Comparison of ENCODE assay signal across 7 mouse cellular contexts in the genomic region with DNA sequence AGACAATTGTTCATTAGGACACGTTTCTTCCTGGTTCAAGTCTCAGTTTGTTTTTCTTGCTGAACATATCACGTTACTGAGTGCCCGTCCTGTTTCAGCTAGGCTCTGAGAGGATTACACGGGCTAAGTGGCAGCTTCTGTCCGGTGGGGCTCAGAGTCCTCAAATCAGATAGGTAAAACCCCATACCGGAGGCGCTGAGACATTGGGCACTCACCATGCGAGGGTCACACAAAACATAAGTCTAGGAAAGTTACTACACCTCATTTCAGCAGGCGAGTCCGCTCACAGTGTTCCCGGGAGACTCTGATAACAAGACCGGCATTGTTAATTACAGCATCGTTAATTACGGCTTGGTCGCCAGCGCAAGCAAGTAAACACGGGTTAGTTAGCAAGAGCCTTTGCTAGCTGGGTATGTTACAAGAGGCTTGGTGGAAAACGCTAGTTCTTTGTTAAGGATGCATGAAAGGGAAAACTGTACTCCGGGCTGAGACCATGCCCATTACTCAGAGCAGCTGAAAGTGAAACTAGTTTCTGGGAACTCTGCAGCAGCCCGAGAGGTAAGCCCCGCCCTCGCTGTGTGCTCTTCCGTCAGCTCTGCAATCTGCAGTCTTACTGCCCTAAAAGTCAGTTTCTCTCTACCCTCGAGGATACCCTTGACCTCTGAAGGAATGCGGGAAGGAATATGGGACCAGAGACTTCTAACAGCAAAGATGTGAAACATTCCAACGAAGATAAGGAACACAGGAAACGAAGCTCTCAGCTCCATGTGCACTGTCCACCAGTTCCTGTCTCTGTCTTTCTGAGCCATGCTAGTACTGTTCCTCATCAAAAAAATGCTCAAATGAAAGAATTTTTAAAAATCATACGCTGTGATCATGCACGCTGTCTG. TPM values are rescaled to one million over a fixed set of nuclear protein-coding genes. Genes with fewer than 3 reads are reported as not detected.
A peak's percentile ranks its signal among the peaks of the same experiment; 100 is the strongest.
DNase-seq lines count a peak whose midpoint lies in the region; ATAC-seq and TF ChIP-seq lines count a peak whose summit lies in the region.

No protein-coding gene starts in this region.

- TF ChIP-seq POLR2A in heart, adult 2 months (IDR thresholded peaks at IDR 0.05; ENCODE audit: insufficient read depth, low read depth, low read length) = peak; percentile 83
- no peak for TF ChIP-seq POLR2A in kidney, adult 2 months (IDR thresholded peaks at IDR 0.05; ENCODE audit: low read depth, low read length)

- no peaks in the 10 kb centered on the region for H3K4me1 ChIP-seq in embryonic facial prominence, embryonic 12.5 days
- H3K4me1 ChIP-seq in heart, adult 2 months (ENCODE audit: control insufficient read depth, insufficient read depth, low read length) = no peaks in the 10 kb centered on the region; the same call in 1 of the 2 replicates
- H3K4me1 ChIP-seq in kidney, adult 2 months (ENCODE audit: control insufficient read depth, insufficient read depth, low read length) = no peaks in the 10 kb centered on the region
- H3K4me1 ChIP-seq in limb, embryonic 13.5 days = no peaks in the 10 kb centered on the region
- H3K4me1 ChIP-seq in midbrain, embryonic 15.5 days = 0 out of 2 replicates have a peak, but pooled peaks cover 8% of the 10 kb centered on the region

- peak overlapping the region; percentile 54 for H3K4me2 ChIP-seq in embryonic facial prominence, embryonic 12.5 days (replicated peaks)
- H3K4me2 ChIP-seq in limb, embryonic 13.5 days (replicated peaks) = peak overlapping the region; percentile 66
- peak overlapping the region; percentile 68 for H3K4me2 ChIP-seq in midbrain, embryonic 15.5 days

- WGBS in embryonic facial prominence, embryonic 12.5 days = 3% methylated on average over 29 of the region's 29 CpGs
- WGBS in heart, adult 2 months = 2% methylated on average over 29 of the region's 29 CpGs
- WGBS in kidney, adult 2 months = 1% methylated on average over 29 of the region's 29 CpGs
- WGBS in limb, embryonic 13.5 days = 2% methylated on average over 29 of the region's 29 CpGs
- 4% methylated on average over 29 of the region's 29 CpGs for WGBS in midbrain, embryonic 15.5 days

- H3K9ac ChIP-seq in embryonic facial prominence, embryonic 12.5 days = peak overlapping the region; percentile 60
- H3K9ac ChIP-seq in heart, adult 2 months (ENCODE audit: low read depth, low read length) = peak overlapping the region; percentile 71
- peak overlapping the region; percentile 77 for H3K9ac ChIP-seq in limb, embryonic 13.5 days
- H3K9ac ChIP-seq in midbrain, embryonic 15.5 days = peak overlapping the region; percentile 38

- H3K9me3 ChIP-seq in embryonic facial prominence, embryonic 12.5 days = no peaks in the 10 kb centered on the region
- no peaks in the 10 kb centered on the region for H3K9me3 ChIP-seq in limb, embryonic 13.5 days
- no peaks in the 10 kb centered on the region for H3K9me3 ChIP-seq in midbrain, embryonic 15.5 days

- intact Hi-C loops in heart, adult 2 months (cut with DNase I) = loop anchor here (1.0 to 2.0 kb wide), 2 partner anchors 21 to 103 kb away; a partner anchor contains a TSS

- peak overlapping the region; percentile 64 for H3K4me3 ChIP-seq in embryonic facial prominence, embryonic 12.5 days
- H3K4me3 ChIP-seq in heart, adult 2 months = peak overlapping the region; percentile 70
- H3K4me3 ChIP-seq in kidney, adult 2 months (ENCODE audit: insufficient read depth, low read depth, low read length) = peak overlapping the region; percentile 93
- H3K4me3 ChIP-seq in limb, embryonic 13.5 days = peak overlapping the region; percentile 70
- H3K4me3 ChIP-seq in midbrain, embryonic 15.5 days = peak overlapping the region; percentile 49

- H3K27me3 ChIP-seq in embryonic facial prominence, embryonic 12.5 days = no peaks in the 10 kb centered on the region
- no peaks in the 10 kb centered on the region for H3K27me3 ChIP-seq in heart, adult 2 months (ENCODE audit: control insufficient read depth, insufficient read depth, low read length)
- no peaks in the 10 kb centered on the region for H3K27me3 ChIP-seq in kidney, adult 2 months (replicated peaks; ENCODE audit: control insufficient read depth, insufficient read depth, low read length)
- no peaks in the 10 kb centered on the region for H3K27me3 ChIP-seq in limb, embryonic 13.5 days
- H3K27me3 ChIP-seq in midbrain, embryonic 15.5 days (replicated peaks) = no peaks in the 10 kb centered on the region

- peak overlapping the region; percentile 80 for H3K27ac ChIP-seq in embryonic facial prominence, embryonic 12.5 days
- peak overlapping the region; percentile 86 for H3K27ac ChIP-seq in heart, adult 2 months
- H3K27ac ChIP-seq in kidney, adult 2 months (ENCODE audit: insufficient read depth, low read depth, low read length) = peak overlapping the region; percentile 83
- H3K27ac ChIP-seq in limb, embryonic 13.5 days = peak overlapping the region; percentile 86
- H3K27ac ChIP-seq in midbrain, embryonic 15.5 days = peak overlapping the region; percentile 46; the same call in 1 of the 2 replicates

- TF ChIP-seq CTCF in heart, adult 2 months (IDR thresholded peaks at IDR 0.05) = no peak
- no peak for TF ChIP-seq CTCF in kidney, adult 2 months (conservative IDR thresholded peaks at IDR 0.05; ENCODE audit: insufficient read depth, insufficient read length, low read depth, low read length)

- ATAC-seq in embryonic facial prominence, embryonic 12.5 days (ENCODE audit: insufficient number of reproducible peaks, insufficient read depth, low FRiP score, low TSS enrichment) = peak; percentile 91
- peak; percentile 97 for ATAC-seq in limb, embryonic 13.5 days (ENCODE audit: low FRiP score, low read depth)
- peak; percentile 89 for ATAC-seq in midbrain, embryonic 15.5 days (replicated peaks)

- H3K79me2 ChIP-seq in heart, adult 2 months (replicated peaks; ENCODE audit: control insufficient read depth, insufficient read depth, low read length) = no peaks in the 10 kb centered on the region

- TF ChIP-seq EP300 in heart, adult 2 months (IDR thresholded peaks at IDR 0.05; ENCODE audit: insufficient read depth, low read depth, low read length) = no peak

- peak; percentile 68 for DNase-seq in adrenal gland, postnatal 25 days
- DNase-seq in heart, adult 2 months = peak; percentile 78 to 84
- peak; percentile 82 for DNase-seq in kidney, adult 2 months
- peak; percentile 43 to 70 for DNase-seq in spleen, adult 18-20 months

- H3K36me3 ChIP-seq in embryonic facial prominence, embryonic 12.5 days = no peaks in the 10 kb centered on the region
- H3K36me3 ChIP-seq in heart, adult 2 months (ENCODE audit: control insufficient read depth, insufficient read depth, low read length) = no peaks in the 10 kb centered on the region
- no peaks in the 10 kb centered on the region for H3K36me3 ChIP-seq in kidney, adult 2 months (ENCODE audit: control insufficient read depth, insufficient read depth, low read length)
- H3K36me3 ChIP-seq in limb, embryonic 13.5 days = no peaks in the 10 kb centered on the region
- no peaks in the 10 kb centered on the region for H3K36me3 ChIP-seq in midbrain, embryonic 15.5 days (replicated peaks)

RNA-seq across cellular contexts. Expression of a gene that starts 21.9 kb away (rescaled TPM):
- total RNA-seq in adrenal gland, postnatal 25 days (2021) = 136 and 153 TPM in 2 replicates
- 106 and 115 TPM in 2 replicates for polyA plus RNA-seq in embryonic facial prominence, embryonic 12.5 days (2016; fragmentation: Nextera tagmentation; extraction: Ambion mirVana)
- total RNA-seq in heart, adult 2 months (2021) = 10 to 100 TPM; 37.1 to 37.4 TPM
- polyA plus RNA-seq in heart, adult 2 months (2012; rRNA removed) = 7.9 and 17.9 TPM in 2 replicates
- 11.6 and 14.2 TPM in 2 replicates for polyA plus RNA-seq in kidney, adult 2 months (2012; rRNA removed)
- polyA plus RNA-seq in limb, embryonic 13.5 days (2015; fragmentation: Nextera tagmentation; extraction: Ambion mirVana) = 83.0 and 91.9 TPM in 2 replicates
- 68.8 and 71.7 TPM in 2 replicates for polyA plus RNA-seq in midbrain, embryonic 15.5 days (2015; fragmentation: Nextera tagmentation; extraction: Ambion mirVana)

RNA-seq across cellular contexts. Expression of a gene that starts 22.2 kb away (rescaled TPM):
- 23.1 and 23.3 TPM in 2 replicates for total RNA-seq in adrenal gland, postnatal 25 days (2021)
- polyA plus RNA-seq in embryonic facial prominence, embryonic 12.5 days (2016; fragmentation: Nextera tagmentation; extraction: Ambion mirVana) = 8.8 and 9.0 TPM in 2 replicates
- total RNA-seq in heart, adult 2 months (2021) = 10 to 100 TPM in 1 of 2 experiments, 1 to 10 TPM in 1; 7.2 to 10.6 TPM
- polyA plus RNA-seq in heart, adult 2 months (2012; rRNA removed) = 1.3 and 2.9 TPM in 2 replicates
- polyA plus RNA-seq in kidney, adult 2 months (2012; rRNA removed) = 0.83 and 1.3 TPM in 2 replicates
- 6.1 and 6.8 TPM in 2 replicates for polyA plus RNA-seq in limb, embryonic 13.5 days (2015; fragmentation: Nextera tagmentation; extraction: Ambion mirVana)
- 5.8 and 6.0 TPM in 2 replicates for polyA plus RNA-seq in midbrain, embryonic 15.5 days (2015; fragmentation: Nextera tagmentation; extraction: Ambion mirVana)

Comparison
In these comparisons a context has a peak if more than half of its experiments do, and no peak if none do; other contexts are left out.
1. Peak in every context shown above with its lines: DNase-seq, ATAC-seq, H3K4me3 ChIP-seq and H3K27ac ChIP-seq.